Mouse (Mus musculus) embryonic stem cell, embryonic (primary cell): ENCODE data around the gene Cdhr3.
"Not testable (repeated sequence)": the region's sequence is repeated elsewhere in the genome, so short reads cannot be mapped to it uniquely, and the experiment has no call there.

ENCODE experiments used
- CTCF ChIA-PET, 4 experiments: fragments of 300-600 bp in 2 of 4; fragments of 350-600 bp in 2 of 4; sonication (Branson Sonifier 250); formaldehyde crosslinking; loops; one replicate each; lab custom pipeline; 2022; ENCODE audit warnings: inconsistent platforms in 2 of 4; lab: Charles Lee
- POLR2A ChIA-PET, 4 experiments: fragments of 300-600 bp in 2 of 4; fragments of 350-600 bp in 2 of 4; sonication (Branson Sonifier 250); formaldehyde crosslinking; loops; one replicate each; lab custom pipeline; 2022; ENCODE audit warnings: antibody characterized with exemption in 4 of 4, inconsistent platforms in 1 of 4; lab: Charles Lee

Cdhr3 gene

GRCm38 (mm10) chr12:33003339-33003965 is 89.2 kb downstream of the Cdhr3 start:
- CTCF ChIA-PET: interaction anchor here in 3 of 4 experiments (0.7 to 1.6 kb wide), 4 partner anchors 13 to 377 kb away, joined by 3 to 4 read pairs (median 3); no protein-coding TSS in a partner anchor
- POLR2A ChIA-PET: interaction anchor here in 1 of 4 experiments (0.8 kb wide), 1 partner anchor 48 kb away, joined by 3 read pairs; no protein-coding TSS in a partner anchor

DNA sequence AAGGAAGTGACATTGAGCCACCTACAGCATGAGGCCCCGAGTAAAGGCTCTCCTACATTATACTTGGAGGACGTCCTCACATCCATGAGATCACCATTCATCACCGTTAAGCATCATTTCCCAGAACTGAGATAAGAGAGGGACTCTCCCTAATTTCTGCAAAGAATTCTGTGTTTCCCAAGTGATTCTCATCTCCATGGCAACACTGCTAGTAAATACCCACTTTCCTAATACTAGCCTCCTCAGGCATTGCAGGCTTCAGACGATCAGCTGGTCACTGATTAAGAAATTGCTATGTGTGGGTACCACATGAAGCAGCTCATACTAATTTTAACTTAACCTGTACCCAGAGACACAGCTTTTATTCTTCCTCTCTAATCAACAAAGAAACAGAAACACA is 92.3 kb downstream of the Cdhr3 start:
- ChIA-PET POLR2A (interaction anchor here in 1 of 4 experiments (1.5 kb wide), 1 partner anchor 11 kb away, joined by 3 read pairs; no protein-coding TSS in a partner anchor), CTCF (no interaction called here)

- POLR2A ChIA-PET, CTCF ChIA-PET: not testable (repeated sequence)
Observed at GRCm38 (mm10) chr12:32999778-33000177, 92.9 kb downstream of the Cdhr3 start.

DNA sequence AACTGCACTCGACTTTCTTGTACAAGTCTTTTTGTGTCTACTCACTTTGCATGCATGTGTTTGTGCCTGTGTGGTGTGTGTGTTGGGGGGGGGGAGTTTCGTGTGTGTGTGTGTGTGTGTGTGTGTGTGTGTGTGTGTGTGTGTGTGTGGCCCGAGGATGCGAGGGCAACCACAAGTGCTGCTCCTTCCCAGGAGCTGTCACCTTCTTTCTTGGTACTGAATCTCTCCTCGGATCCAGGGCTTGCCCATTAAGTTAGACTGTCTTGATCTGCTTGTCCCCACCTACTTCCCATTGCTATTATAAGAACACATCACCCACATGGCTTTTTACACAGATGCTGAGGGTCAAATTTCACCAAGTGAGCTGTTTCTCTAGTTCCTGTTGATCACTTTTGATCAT is 93.9 kb downstream of the Cdhr3 start:
- POLR2A ChIA-PET: interaction anchor here in 2 of 4 experiments (0.6 to 0.7 kb wide), 2 partner anchors 15 to 22 kb away, joined by 6 to 7 read pairs; no protein-coding TSS in a partner anchor

DNA sequence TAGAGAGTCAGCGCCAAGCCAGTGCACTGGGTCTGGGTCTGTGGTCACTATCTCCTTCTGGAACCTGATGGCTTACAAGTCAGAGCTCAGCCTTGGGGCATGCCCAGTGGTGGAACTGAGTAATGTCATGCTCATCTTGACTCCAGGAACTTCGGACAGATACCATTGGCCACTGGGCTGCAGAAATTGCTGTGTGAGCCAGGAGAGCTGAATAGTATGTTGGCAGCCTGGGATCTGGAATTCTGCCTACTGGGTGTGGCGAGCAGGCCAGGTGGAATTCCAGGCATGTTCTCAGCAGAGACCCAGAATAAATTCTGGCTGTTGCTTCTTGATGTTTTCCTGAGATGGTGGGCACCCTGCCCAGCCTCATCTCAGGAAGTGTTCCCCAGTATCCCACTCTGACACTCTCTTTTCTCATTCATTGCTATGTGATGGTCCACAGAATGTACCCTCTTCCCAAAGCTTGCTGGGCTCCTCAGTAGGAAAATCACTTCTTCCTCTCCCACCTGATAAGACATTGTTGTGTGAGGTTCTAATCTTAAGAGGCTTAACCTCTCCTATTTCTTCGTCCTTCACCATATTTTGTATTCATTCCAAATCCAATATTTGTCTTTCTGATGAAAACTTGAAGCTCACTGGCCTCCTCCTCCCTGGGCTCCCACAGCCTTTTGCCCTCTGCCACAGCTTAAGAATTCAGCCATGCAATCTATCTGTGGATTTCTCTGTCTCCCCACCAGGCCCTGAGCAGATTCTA is 97.4 kb downstream of the Cdhr3 start:
- CTCF ChIA-PET: interaction anchor here in 1 of 4 experiments (1.2 kb wide), 1 partner anchor 337 kb away, joined by 4 read pairs; no protein-coding TSS in a partner anchor
- POLR2A ChIA-PET: interaction anchor here in 1 of 4 experiments (0.6 to 0.9 kb wide), 2 partner anchors 175 to 280 kb away, joined by 3 to 4 read pairs; partner anchors contain the start of gene Nampt

More for the DNA sequence above, 93.9 kb downstream of the Cdhr3 start:
- CTCF ChIA-PET: interaction anchor here in 1 of 4 experiments (0.6 kb wide), 1 partner anchor 15 kb away, joined by 3 read pairs; no protein-coding TSS in a partner anchor

GRCm38 (mm10) chr12:32994081-32994480 is 98.6 kb downstream of the Cdhr3 start:
- POLR2A ChIA-PET: no interaction called here
- CTCF ChIA-PET: interaction anchor here in 1 of 4 experiments (1.2 kb wide), 1 partner anchor 338 kb away, joined by 4 read pairs; no protein-coding TSS in a partner anchor

DNA sequence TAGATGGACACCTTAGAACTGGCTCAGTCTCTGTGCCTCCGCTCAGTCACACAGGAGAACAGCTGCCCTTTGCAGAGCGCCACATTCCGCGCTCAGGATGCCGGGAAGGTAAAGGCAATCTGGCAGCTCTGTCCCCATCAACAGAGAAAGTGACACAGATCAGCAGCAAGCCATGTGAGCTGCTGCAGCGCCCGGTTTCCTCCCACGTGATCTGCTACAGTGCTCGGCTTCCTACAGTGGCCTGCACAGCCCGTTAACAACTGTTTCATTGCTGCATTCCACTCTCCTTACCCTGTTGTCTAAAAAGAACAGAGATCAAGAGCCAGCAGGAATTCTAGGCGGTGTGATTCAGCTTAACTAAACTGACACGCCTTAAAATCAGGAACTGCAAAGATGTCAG is 102.9 kb downstream of the Cdhr3 start:
- ChIA-PET POLR2A (interaction anchor here in 3 of 4 experiments (0.8 to 2.6 kb wide), 9 partner anchors 9 to 170 kb away, joined by 3 to 8 read pairs (median 4); partner anchors contain the start of genes Nampt (in 1 of the 3) and Sypl (in 1 of the 3)), CTCF (interaction anchor here in 3 of 4 experiments (1.0 to 1.2 kb wide), 3 partner anchors 14 to 390 kb away, joined by 3 to 6 read pairs (median 4); no protein-coding TSS in a partner anchor)

DNA sequence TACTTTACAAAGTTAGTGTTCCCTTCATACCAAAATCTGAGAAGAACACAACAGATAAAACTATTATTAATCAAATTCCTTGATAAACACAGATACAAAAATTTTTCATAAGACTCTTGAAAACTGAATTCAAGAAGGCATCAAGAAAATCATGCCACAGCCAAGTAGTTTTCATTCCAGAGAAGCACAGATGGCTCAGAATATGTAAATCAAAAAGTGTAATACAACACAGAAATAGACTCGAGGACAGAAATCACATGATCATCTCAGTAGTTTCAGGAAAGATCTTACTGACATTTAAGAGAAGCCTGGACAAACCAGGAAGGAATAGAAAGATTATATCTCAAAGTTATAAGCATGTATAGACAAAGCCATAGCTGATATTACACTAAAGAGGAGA is 106.4 kb downstream of the Cdhr3 start:
- CTCF ChIA-PET: no interaction called here
- POLR2A ChIA-PET: no interaction called here
